Mouse (Mus musculus) limb, embryonic 14.5 days (tissue): Measurements from ENCODE around the gene Dnajc21. TPM values are rescaled to one million over a fixed set of nuclear protein-coding genes. Genes with fewer than 3 reads are reported as not detected.
A peak's percentile ranks its signal among the peaks of the same experiment; 100 is the strongest.
"Not testable (repeated sequence)": the region's sequence is repeated elsewhere in the genome, so short reads cannot be mapped to it uniquely, and the experiment has no call there.

Source experiments
- ATAC-seq: fragments of 200-750 bp; cut with Nextera tagmentation; 2 replicates; pipeline ENCODE4 v1.8.0; 2017; ENCODE audit warnings: low read depth, moderate number of reproducible peaks, moderate TSS enrichment; ENCODE audit not compliant: low FRiP score
- DNase-seq: peaks from one replicate; pipeline ENCODE4 v3.0.0-alpha.2; 2015; ENCODE audit warnings: low spot score
- H3K27ac ChIP-seq: fragments of 300-500 bp; sonication (generic); replicated peaks from 2 replicates; pipeline ENCODE4 v1.5.1; 2014; ENCODE audit warnings: low read depth, mild to moderate bottlenecking, low read length, moderate library complexity, mixed read lengths
- H3K27me3 ChIP-seq: fragments of 300-500 bp; sonication (generic); 2 replicates; pipeline ENCODE4 v1.6.1; 2014; ENCODE audit warnings: low read length, mixed read lengths; ENCODE audit not compliant: control insufficient read depth, insufficient read depth
- H3K36me3 ChIP-seq: fragments of 300-500 bp; sonication (generic); 2 replicates; pipeline ENCODE4 v1.6.1; 2014; ENCODE audit warnings: mild to moderate bottlenecking, low read length, moderate library complexity, mixed read lengths; ENCODE audit not compliant: control insufficient read depth, insufficient read depth
- H3K4me1 ChIP-seq: fragments of 300-500 bp; sonication (generic); 2 replicates; pipeline ENCODE4 v1.6.1; 2014; ENCODE audit warnings: antibody characterized with exemption, low read length, mixed read lengths; ENCODE audit not compliant: control insufficient read depth, insufficient read depth
- H3K4me2 ChIP-seq: fragments of 300-500 bp; sonication (generic); replicated peaks from 2 replicates; pipeline ENCODE4 v1.6.1; 2014; ENCODE audit warnings: low read depth, mild to moderate bottlenecking, low read length, moderate library complexity; ENCODE audit not compliant: severe bottlenecking
- H3K4me3 ChIP-seq: fragments of 300-500 bp; sonication (generic); replicated peaks from 2 replicates; pipeline ENCODE4 v1.5.1; 2014; ENCODE audit warnings: low read length
- H3K9ac ChIP-seq: fragments of 300-500 bp; sonication (generic); 2 replicates; pipeline ENCODE4 v1.6.1; 2014; ENCODE audit warnings: mild to moderate bottlenecking, low read depth, low read length, moderate library complexity; ENCODE audit not compliant: severe bottlenecking
- H3K9me3 ChIP-seq: fragments of 300-500 bp; sonication (generic); 2 replicates; pipeline ENCODE4 v1.6.1; 2016; ENCODE audit warnings: low read length; ENCODE audit not compliant: control insufficient read depth
- POLR2A ChIP-seq: fragments of 200-500 bp; IDR thresholded peaks from 2 replicates; pipeline ENCODE4 v1.8.0; 2012; ENCODE audit warnings: inconsistent platforms, mild to moderate bottlenecking, moderate library complexity, borderline replicate concordance; ENCODE audit not compliant: insufficient read depth, insufficient read length; ENCODE audit errors: extremely low read depth
- WGBS: fragments of 180-500 bp; shearing (Covaris S2); extraction: QIAGEN DNeasy Blood & Tissue Kit; methylation state at CpG from one replicate; pipeline ENCODE4 v1.1.7; 2014; 5-methylcytosine and 5-hydroxymethylcytosine counted together
- polyA plus RNA-seq, 2 experiments: library from polyadenylated mRNA; depleted of rRNA in 1 of 2; stranded (reverse) in 1 of 2; unstranded in 1 of 2; fragments of >200 nt; fragmentation: Nextera tagmentation in 1 of 2; extraction: Ambion mirVana in 1 of 2; gene quantifications; 2 replicates each; pipeline versions ENCODE4 v1.2.1 to v1.2.3; 2012 to 2014

Dnajc21 gene
- polyA plus RNA-seq, 2 experiments = 13.2 to 16.1 TPM

- Histone ChIP-seq H3K27me3 (no peaks in the 10 kb centered on the region), H3K4me3 (no peak overlapping the region), H3K9me3 (no peaks in the 10 kb centered on the region), H3K4me2 (no peak overlapping the region), H3K36me3 (0 out of 2 replicates have a peak, but pooled peaks cover 1% of the 10 kb centered on the region), H3K27ac (no peak overlapping the region), H3K9ac (no peak overlapping the region), H3K4me1 (no peaks in the 10 kb centered on the region)
- no peak for TF ChIP-seq POLR2A
- no peak for DNase-seq
- WGBS = 69% methylated on average over 5 of the region's 5 CpGs
- ATAC-seq = no peak
Measured at GRCm38 (mm10) chr15:10499593-10499992, 29.3 kb upstream of the Dnajc21 start.

- H3K27me3 ChIP-seq, H3K4me1 ChIP-seq, DNase-seq, ATAC-seq, H3K27ac ChIP-seq, H3K4me2 ChIP-seq, H3K9ac ChIP-seq, H3K9me3 ChIP-seq, H3K4me3 ChIP-seq: not testable (repeated sequence)
- 93% methylated on average over 1 of the region's 1 CpGs for WGBS
- H3K36me3 ChIP-seq = peaks cover 22% of the 10 kb centered on the region
Measured at GRCm38 (mm10) chr15:10496696-10497095, 26.4 kb upstream of the Dnajc21 start.

- Histone ChIP-seq H3K27ac (no peak overlapping the region), H3K4me1 (no peaks in the 10 kb centered on the region), H3K36me3 (peaks cover 25% of the 10 kb centered on the region), H3K4me3 (no peak overlapping the region), H3K9ac (no peak overlapping the region), H3K27me3 (no peaks in the 10 kb centered on the region), H3K4me2 (no peak overlapping the region), H3K9me3 (no peaks in the 10 kb centered on the region)
- TF ChIP-seq POLR2A = no peak
- no peak for ATAC-seq
- 95% methylated on average over 11 of the region's 11 CpGs for WGBS
- no peak for DNase-seq
Measured at GRCm38 (mm10) chr15:10495944-10496343, 25.6 kb upstream of the Dnajc21 start.

- Histone ChIP-seq H3K4me1 (peaks cover 4% of the 10 kb centered on the region), H3K4me2 (no peak overlapping the region), H3K27ac (no peak overlapping the region), H3K9ac (no peak overlapping the region), H3K27me3 (no peaks in the 10 kb centered on the region), H3K36me3 (peaks cover 40% of the 10 kb centered on the region), H3K9me3 (no peaks in the 10 kb centered on the region), H3K4me3 (no peak overlapping the region)
- TF ChIP-seq POLR2A = no peak
- WGBS = 89% methylated on average over 5 of the region's 5 CpGs
- DNase-seq = no peak
- ATAC-seq = no peak
Measured at GRCm38 (mm10) chr15:10490101-10490500, 19.8 kb upstream of the Dnajc21 start.

- TF ChIP-seq POLR2A = no peak
- Histone ChIP-seq H3K27me3 (no peaks in the 10 kb centered on the region), H3K36me3 (peaks cover 34% of the 10 kb centered on the region), H3K4me1 (peaks cover 9% of the 10 kb centered on the region), H3K27ac (no peak overlapping the region), H3K4me2 (peak overlapping the region; percentile 79; the same call in 1 of the 2 replicates), H3K4me3 (no peak overlapping the region), H3K9me3 (no peaks in the 10 kb centered on the region), H3K9ac (no peak overlapping the region)
- ATAC-seq = no peak
- WGBS = 58% methylated on average over 2 of the region's 2 CpGs
- no peak for DNase-seq
Measured at GRCm38 (mm10) chr15:10487246-10487645, 16.9 kb upstream of the Dnajc21 start.

- peak; percentile 29; the same call in 1 of the 2 replicates for ATAC-seq
- H3K36me3 ChIP-seq = peaks cover 34% of the 10 kb centered on the region
- H3K4me1 ChIP-seq = peaks cover 9% of the 10 kb centered on the region
- no peak for TF ChIP-seq POLR2A
- peak overlapping the region; percentile 74 for H3K27ac ChIP-seq
- H3K4me3 ChIP-seq = peak overlapping the region; percentile 72
- DNase-seq = no peak
- peak overlapping the region; percentile 79 for H3K4me2 ChIP-seq
- no peaks in the 10 kb centered on the region for H3K9me3 ChIP-seq
- H3K27me3 ChIP-seq = no peaks in the 10 kb centered on the region
- H3K9ac ChIP-seq = peak overlapping the region; percentile 81
- WGBS = 2% methylated on average over 18 of the region's 18 CpGs
Measured at GRCm38 (mm10) chr15:10486365-10486839, 16.1 kb upstream of the Dnajc21 start.
